Comparison of ENCODE assay signal across 17 mouse cellular contexts in the genomic region with DNA sequence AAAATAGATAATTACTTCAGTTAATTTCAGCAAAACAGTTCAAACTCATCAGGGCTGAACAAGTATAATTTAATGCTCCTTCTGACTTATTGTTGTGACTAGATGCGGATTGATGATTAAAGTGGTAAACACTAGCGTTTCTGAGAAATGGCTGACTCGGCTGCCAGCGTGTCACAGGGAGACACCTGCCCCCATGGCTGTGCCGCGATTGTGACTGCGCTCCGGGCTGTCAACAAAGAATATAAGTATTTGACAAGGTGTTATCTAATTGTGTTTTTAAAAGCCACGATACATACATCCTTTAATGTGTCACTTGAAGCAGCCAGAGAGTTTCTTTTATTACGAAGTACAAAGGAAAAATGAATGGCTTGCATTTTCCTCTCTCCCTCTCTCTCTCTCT.
A peak's percentile ranks its signal among the peaks of the same experiment; 100 is the strongest.
DNase-seq lines count a peak whose midpoint lies in the region; ATAC-seq and TF ChIP-seq lines count a peak whose summit lies in the region.
"Had no signal": no experiment of that assay in that cellular context is flagged by ENCODE, and none has a peak within 500 bp of the region (broad histone marks: within the 10 kb centered on the region; RNA-seq: fewer than 3 reads in every experiment).

No protein-coding gene starts in this region.

- TF ChIP-seq CTCF in layer of hippocampus, adult 2 months (conservative IDR thresholded peaks at IDR 0.05): no peak
- no peak for TF ChIP-seq CTCF in brain, embryonic 14.5 days (IDR thresholded peaks at IDR 0.05; ENCODE audit: borderline replicate concordance, extremely low read depth, insufficient read depth, insufficient read length)

- H3K36me3 ChIP-seq in heart, embryonic 12.5 days: no peaks in the 10 kb centered on the region
- H3K36me3 ChIP-seq in forebrain, embryonic 15.5 days: no peaks in the 10 kb centered on the region
- H3K36me3 ChIP-seq in liver, embryonic 12.5 days: no peaks in the 10 kb centered on the region
- H3K36me3 ChIP-seq: embryonic facial prominence, embryonic 10.5 days had no signal

- TF ChIP-seq POLR2A in brain, embryonic 14.5 days (IDR thresholded peaks at IDR 0.05; ENCODE audit: borderline replicate concordance, extremely low read depth, insufficient read depth, insufficient read length, poor library complexity, severe bottlenecking): no peak

- no peaks in the 10 kb centered on the region for H3K27me3 ChIP-seq in heart, embryonic 12.5 days (replicated peaks)
- no peaks in the 10 kb centered on the region for H3K27me3 ChIP-seq in forebrain, embryonic 15.5 days
- H3K27me3 ChIP-seq in liver, embryonic 12.5 days (replicated peaks): no peaks in the 10 kb centered on the region
- H3K27me3 ChIP-seq: CH12.LX had no signal

- ATAC-seq in heart, embryonic 12.5 days (ENCODE audit: insufficient number of reproducible peaks, low FRiP score): no peak
- ATAC-seq in forebrain, embryonic 15.5 days (replicated peaks): peak; percentile 55; the same call in 1 of the 2 replicates
- no peak for ATAC-seq in liver, embryonic 12.5 days
- ATAC-seq: hindbrain, postnatal 0 days had no signal

- H3K9me3 ChIP-seq in heart, embryonic 12.5 days (replicated peaks): 0 out of 2 replicates have a peak, but pooled peaks cover 4% of the 10 kb centered on the region
- no peaks in the 10 kb centered on the region for H3K9me3 ChIP-seq in forebrain, embryonic 15.5 days
- no peaks in the 10 kb centered on the region for H3K9me3 ChIP-seq in liver, embryonic 12.5 days (replicated peaks)
- H3K9me3 ChIP-seq: embryonic facial prominence, embryonic 10.5 days had no signal

- peak; percentile 52 for DNase-seq in heart, adult 11 months
- DNase-seq in layer of hippocampus, adult 2 months (ENCODE audit: low spot score in 2 of 2): no peak
- no peak for DNase-seq in layer of hippocampus, adult 9-11 months
- peak; percentile 65 for DNase-seq in brain, embryonic 14.5 days (ENCODE audit: low read depth)
- DNase-seq: adrenal gland, adult 2 months; adrenal gland, postnatal 25 days; cerebellum, adult 2 months; cerebellum, postnatal 10 days; gastrocnemius, postnatal 14 days; heart, postnatal 14 days; kidney, adult 11 months had no signal

- H3K9ac ChIP-seq in heart, embryonic 12.5 days: no peak overlapping the region
- H3K9ac ChIP-seq in forebrain, embryonic 15.5 days (replicated peaks): no peak overlapping the region
- no peak overlapping the region for H3K9ac ChIP-seq in liver, embryonic 12.5 days

- no peak overlapping the region for H3K4me2 ChIP-seq in heart, embryonic 12.5 days
- no peak overlapping the region for H3K4me2 ChIP-seq in forebrain, embryonic 15.5 days (replicated peaks)
- H3K4me2 ChIP-seq in liver, embryonic 12.5 days: no peak overlapping the region

- H3K4me3 ChIP-seq in heart, embryonic 12.5 days: no peak overlapping the region
- H3K4me3 ChIP-seq in layer of hippocampus, adult 2 months: peak overlapping the region; percentile 20; the same call in 1 of the 2 replicates
- H3K4me3 ChIP-seq in forebrain, embryonic 15.5 days: no peak overlapping the region
- no peak overlapping the region for H3K4me3 ChIP-seq in liver, embryonic 12.5 days
- H3K4me3 ChIP-seq: embryonic facial prominence, embryonic 10.5 days had no signal

- no peaks in the 10 kb centered on the region for H3K4me1 ChIP-seq in heart, embryonic 12.5 days (replicated peaks)
- H3K4me1 ChIP-seq in forebrain, embryonic 15.5 days: peaks cover 9% of the 10 kb centered on the region; the same call in 1 of the 2 replicates
- H3K4me1 ChIP-seq in liver, embryonic 12.5 days: no peaks in the 10 kb centered on the region

- no peak overlapping the region for H3K27ac ChIP-seq in heart, embryonic 12.5 days (ENCODE audit: poor library complexity, severe bottlenecking)
- peak overlapping the region; percentile 5; the same call in 1 of the 2 replicates for H3K27ac ChIP-seq in layer of hippocampus, adult 2 months
- peak overlapping the region; percentile 13; the same call in 1 of the 2 replicates for H3K27ac ChIP-seq in forebrain, embryonic 15.5 days (replicated peaks)
- H3K27ac ChIP-seq in liver, embryonic 12.5 days: no peak overlapping the region
- H3K27ac ChIP-seq: embryonic facial prominence, embryonic 10.5 days; hindbrain, postnatal 0 days had no signal

- WGBS in heart, embryonic 12.5 days: 76% methylated on average over 10 of the region's 10 CpGs
- WGBS in forebrain, embryonic 15.5 days: 38% methylated on average over 10 of the region's 10 CpGs
- 71% methylated on average over 10 of the region's 10 CpGs for WGBS in liver, embryonic 12.5 days (ENCODE audit: insufficient replicate concordance)

Comparison
In these comparisons a context has a peak if more than half of its experiments do, and no peak if none do; other contexts are left out.
1. DNase-seq: peak in heart, adult 11 months (single experiment) and brain, embryonic 14.5 days (single experiment); none in layer of hippocampus, adult 2 months (0 of 2) and layer of hippocampus, adult 9-11 months (single experiment).
2. H3K27ac ChIP-seq: peak in layer of hippocampus, adult 2 months (single experiment) and forebrain, embryonic 15.5 days (single experiment); none in heart, embryonic 12.5 days (single experiment) and liver, embryonic 12.5 days (single experiment).